Mouse (Mus musculus) cerebral cortex, adult 2 months (tissue): ENCODE results near the gene Mrpl34.

ENCODE experiments used
- WGBS: fragments of 180-500 bp; shearing (Covaris S2); methylation state at CpG from one replicate; pipeline ENCODE4 v1.1.7; 2018; 5-methylcytosine and 5-hydroxymethylcytosine counted together

The Mrpl34 gene

GRCm38 (mm10) chr8:71469411-71469810, 4.7 kb downstream of the Mrpl34 start:
- WGBS = under 1% methylated on average over 24 of the region's 24 CpGs

DNA sequence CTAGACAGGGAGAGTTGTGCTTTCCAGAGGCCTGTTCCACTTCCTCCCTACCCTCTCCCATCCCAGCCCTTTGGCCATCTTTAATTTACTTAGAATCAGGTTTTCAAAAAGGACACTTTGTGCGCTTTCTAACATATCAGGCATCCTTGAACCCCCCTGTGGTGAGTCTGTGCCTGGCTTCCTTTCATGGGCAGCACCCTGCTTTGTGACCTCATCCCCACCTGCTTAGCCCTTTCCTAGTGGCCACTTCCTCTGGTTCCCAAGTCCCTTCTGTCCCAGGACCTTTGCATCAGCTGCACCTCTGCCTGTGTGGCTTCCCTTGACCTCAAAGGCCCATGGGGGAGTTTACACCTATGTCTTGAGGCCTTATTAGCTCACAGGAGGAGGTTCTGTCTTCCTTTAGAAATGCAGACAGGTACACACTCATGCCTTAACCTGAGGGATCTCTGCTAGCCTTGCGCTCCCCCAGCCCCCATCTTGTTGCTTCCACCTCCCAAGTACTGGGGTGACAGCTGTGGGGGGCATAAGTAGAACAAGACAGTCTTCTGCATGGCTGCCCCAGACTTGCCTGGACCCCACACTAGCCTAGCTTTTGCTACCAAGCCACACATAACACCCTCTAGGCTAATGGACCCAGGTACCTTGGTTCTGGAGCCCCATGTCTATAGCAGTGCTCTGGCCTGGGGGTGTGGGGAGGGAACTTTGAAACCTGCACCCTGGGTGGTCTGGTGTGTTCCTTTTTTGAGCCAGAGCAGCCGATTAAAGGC, 5.6 kb downstream of the Mrpl34 start:
- 64% methylated on average over 3 of the region's 3 CpGs for WGBS

GRCm38 (mm10) chr8:71470913-71471255, 6.1 kb downstream of the Mrpl34 start:
- WGBS = 64% methylated on average over 5 of the region's 5 CpGs

GRCm38 (mm10) chr8:71471861-71472260, 7.1 kb downstream of the Mrpl34 start:
- 95% methylated on average over 17 of the region's 17 CpGs for WGBS

DNA sequence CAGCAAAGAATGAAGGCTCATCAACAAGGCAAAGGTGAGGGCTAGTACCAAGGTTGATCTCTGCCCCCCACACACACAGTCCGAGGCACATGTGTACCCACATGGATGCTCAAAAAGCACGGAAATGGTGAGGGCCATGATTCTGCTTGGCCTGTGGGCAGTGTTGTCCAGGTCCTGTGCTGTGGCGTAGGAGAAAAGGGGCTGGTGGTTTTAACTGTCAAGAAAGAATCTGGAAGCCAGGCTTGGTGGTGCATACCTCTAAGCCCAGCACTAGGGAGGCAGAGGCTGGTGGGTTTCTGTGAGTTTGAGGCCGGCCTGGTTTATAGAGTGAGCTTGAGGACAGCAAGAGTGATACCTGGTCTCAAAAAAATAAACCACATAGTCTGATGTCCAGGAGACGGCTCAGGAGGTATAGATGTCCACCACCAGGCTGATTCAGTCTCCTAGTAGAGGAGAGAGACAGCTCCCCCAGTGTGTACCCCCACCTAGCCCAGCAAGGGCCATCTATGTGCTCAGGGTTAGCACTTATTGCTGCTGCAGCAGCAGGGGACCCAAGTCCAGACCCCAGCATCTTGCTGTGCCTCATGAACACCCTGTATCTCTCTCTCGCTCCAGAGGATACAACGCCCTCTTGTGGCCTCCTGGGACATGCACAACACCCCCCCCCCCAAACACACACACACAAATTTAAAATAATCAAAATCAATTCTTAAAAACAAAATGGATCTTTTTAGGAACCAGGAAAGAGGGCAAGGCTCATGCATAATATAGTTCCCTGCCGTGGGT, 8.0 kb downstream of the Mrpl34 start:
- 79% methylated on average over 8 of the region's 8 CpGs for WGBS

DNA sequence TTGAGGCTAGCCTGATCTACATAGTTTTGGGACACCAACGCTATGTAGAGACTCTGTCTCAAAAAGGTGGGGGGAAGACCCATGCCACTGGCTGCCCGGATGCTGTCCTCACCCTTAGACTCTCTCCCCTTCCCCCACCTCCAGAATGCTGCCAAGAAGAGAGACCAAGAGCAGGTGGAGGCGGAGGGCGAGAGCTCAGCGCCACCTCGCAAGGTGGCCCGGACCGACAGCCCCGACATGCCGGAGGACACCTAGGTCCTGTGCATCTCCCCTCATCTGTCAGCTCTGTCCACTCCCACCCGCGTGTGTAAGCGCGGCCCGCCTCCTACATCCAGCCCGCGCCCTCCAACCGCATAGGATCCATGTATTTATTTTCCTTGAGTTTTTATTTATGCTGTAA, 9.6 kb downstream of the Mrpl34 start:
- WGBS = 91% methylated on average over 18 of the region's 18 CpGs

GRCm38 (mm10) chr8:71474785-71475701, 10.3 kb downstream of the Mrpl34 start:
- WGBS = 81% methylated on average over 25 of the region's 25 CpGs

- WGBS = 21% methylated on average over 4 of the region's 4 CpGs
Observed at GRCm38 (mm10) chr8:71475702-71476075, 10.9 kb downstream of the Mrpl34 start.

GRCm38 (mm10) chr8:71476099-71476940, 11.6 kb downstream of the Mrpl34 start:
- under 1% methylated on average over 104 of the region's 121 CpGs for WGBS

DNA sequence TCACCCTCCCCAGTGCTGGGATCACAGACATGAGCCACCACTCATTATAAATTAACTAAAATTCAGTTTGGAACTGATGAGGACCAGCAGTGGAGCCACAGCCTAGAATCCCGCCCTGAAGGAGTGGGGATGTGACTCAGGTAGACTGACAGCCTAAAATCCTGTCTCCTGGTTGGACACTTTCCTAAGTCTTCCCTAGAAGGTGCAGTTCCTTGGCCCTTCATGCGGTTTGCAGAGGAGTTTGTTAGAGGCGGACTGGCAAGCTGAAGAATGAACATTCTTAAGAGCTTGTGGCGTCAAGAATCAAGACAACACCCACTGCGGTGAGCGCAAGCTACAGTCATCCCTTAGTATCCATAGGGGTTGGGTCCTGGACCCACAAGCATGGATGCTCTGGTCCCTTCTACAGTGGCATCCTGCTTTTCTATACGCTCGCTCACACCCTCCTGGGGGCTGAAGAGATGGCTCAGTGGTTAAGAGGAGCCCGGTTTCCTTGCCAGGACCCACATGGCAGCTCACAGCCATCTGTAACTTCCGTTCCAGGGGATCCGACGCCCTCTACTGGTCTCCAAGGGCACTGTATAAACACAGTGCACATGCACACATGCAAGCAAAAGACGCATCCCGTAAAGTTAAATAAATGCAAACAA, 12.6 kb downstream of the Mrpl34 start:
- 45% methylated on average over 14 of the region's 14 CpGs for WGBS

GRCm38 (mm10) chr8:71478943-71479342, 14.2 kb downstream of the Mrpl34 start:
- 95% methylated on average over 11 of the region's 11 CpGs for WGBS

DNA sequence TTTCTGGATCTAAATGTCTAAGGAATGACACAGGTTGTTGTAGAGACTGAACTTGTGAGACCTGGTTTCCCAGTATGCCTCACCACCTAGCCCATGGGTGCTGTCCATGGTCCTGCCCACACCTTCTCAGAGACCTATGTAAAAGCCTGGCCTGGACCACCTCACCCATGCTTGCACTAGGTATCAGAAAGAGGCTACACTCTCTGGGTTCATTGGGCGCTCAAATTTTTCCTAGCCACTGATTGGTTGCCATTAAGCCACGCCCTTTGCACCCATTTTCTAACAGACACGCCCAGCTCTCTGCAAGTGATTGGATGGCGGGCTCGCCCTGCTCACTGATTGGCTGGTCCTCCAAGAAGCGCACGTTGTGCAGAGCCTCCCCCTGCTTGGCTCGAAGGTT, 19.2 kb downstream of the Mrpl34 start:
- 63% methylated on average over 8 of the region's 8 CpGs for WGBS

DNA sequence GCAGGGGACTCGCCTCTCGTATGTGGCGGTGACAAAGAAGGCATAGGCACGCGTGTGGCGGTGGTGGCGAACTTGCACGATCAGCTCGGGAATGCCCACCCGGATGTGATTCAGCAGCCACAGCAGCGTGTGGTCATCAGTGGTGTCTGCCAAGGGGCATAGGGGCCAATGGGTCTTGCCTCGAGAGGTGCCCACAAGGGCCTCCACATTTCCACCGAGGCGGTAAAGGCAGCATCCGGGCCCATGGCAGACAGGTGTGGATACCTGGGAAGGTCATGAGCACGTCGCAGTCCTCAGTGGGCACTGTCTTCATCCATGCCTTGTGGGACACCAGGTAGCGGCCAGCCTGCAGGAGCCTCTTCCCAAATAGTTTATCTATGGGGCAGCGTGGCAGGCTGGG, 20.0 kb downstream of the Mrpl34 start:
- 93% methylated on average over 19 of the region's 19 CpGs for WGBS

DNA sequence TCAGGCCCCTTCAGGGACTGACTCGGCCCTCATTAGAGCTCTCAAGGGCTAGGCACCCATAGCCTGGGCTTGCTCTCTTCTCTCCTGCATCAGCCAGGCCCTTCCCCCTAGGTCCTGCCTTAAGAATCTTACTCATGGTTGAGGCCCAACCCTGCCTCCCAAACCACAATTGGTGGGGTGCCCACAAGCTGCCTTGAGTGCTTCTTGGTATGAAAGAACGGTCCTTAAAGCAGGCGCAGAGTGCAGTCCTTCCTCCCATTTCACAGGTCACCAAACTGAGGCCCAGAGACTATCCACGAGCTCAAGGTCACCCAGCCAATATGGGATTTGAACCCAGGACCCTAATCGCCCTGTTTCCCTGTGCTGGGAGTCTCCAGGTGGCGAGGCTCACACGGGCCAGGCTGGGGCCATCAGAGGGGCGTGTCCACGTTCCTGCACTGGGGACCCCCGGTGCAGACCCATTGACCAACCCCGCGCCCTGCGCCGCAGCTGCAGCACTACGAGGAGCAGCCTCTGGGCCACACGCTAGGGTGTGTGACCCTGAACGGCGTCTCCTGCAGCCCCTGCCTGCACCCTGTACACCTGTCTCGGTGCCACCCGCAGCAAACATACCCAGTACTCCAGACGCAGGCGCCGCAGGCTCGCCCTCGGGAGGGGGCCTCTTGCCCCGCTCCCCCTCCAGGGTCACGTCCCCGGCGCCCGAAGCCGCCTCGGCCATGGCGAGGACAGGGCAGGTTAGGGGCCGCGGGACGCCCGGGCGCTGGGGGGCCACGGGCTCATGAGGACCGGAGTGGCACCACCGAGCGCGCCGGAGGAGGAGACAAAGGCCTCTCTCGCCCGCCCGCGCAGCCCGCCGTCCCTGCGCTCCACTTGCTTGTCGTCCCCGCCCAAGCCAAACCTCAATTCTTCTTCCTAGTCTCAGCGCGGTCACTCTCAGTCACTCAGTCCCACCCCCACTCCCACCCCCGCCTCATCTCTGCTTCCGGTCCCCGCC, 20.7 kb downstream of the Mrpl34 start, which contains the start of gene Ano8:
Gene Ano8, minus strand, starts transcription at position 822 of the 994 bp plus-strand sequence.
- 4% methylated on average over 58 of the region's 58 CpGs for WGBS

DNA sequence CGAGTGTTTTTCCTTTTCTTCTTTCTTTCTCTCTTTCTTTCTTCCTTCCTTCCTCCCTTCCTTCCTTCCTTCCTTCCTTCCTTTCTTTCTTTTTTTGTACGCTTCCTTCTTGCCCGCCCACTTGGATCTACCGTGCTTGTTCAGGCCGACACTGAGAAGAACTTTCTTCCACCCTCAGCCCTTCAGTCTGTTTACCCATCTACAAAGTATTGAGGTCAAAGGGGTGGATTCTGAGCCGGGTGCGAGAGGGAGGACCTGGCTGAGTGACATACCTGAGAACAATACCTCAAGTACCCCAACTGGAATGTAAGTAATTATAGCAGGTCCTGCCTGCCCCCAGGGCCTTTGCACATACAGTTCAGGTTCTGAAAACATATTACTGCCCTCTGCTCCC, 21.4 kb downstream of the Mrpl34 start:
- WGBS = 3% methylated on average over 7 of the region's 7 CpGs

GRCm38 (mm10) chr8:71487691-71488445, 23.1 kb downstream of the Mrpl34 start, which contains the start of gene Gtpbp3:
Gene Gtpbp3, plus strand, starts transcription at chr8:71488103.
- WGBS = under 1% methylated on average over 33 of the region's 33 CpGs

DNA sequence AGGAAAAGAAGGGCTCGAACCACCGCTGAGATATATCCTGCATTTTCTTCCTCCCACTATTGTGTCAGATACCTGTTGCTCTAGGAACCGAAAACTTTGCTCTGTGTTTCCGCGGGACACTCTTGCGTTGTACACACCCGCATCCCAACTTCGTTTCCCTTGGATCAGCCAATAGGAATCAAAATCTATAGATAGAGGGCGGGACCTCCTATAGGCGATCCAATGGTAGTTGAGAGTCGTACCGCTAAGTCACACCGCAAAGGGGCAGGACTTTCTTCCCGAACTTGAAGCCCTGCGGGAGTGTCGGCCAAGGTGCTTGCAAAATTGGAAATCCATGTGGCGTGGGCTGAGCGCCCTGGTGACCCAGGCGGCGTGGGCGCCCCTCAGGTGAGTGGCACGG, 23.7 kb downstream of the Mrpl34 start:
- 1% methylated on average over 22 of the region's 22 CpGs for WGBS

- 10% methylated on average over 16 of the region's 16 CpGs for WGBS
Observed at GRCm38 (mm10) chr8:71495039-71495438, 30.3 kb downstream of the Mrpl34 start.

GRCm38 (mm10) chr8:71495811-71496210, 31.1 kb downstream of the Mrpl34 start:
- WGBS = 83% methylated on average over 5 of the region's 5 CpGs
